Mouse (Mus musculus) ES-Bruce4 (cell line): ENCODE results near the gene Tmem132b.

Source experiments
- CTCF ChIP-seq: IDR thresholded peaks from one replicate; pipeline ENCODE4 v1.8.1; 2011; ENCODE audit warnings: low read depth, low read length
- POLR2A ChIP-seq: IDR thresholded peaks from one replicate; pipeline ENCODE4 v1.8.1; 2011; ENCODE audit warnings: low read length; ENCODE audit not compliant: insufficient read depth

DNA sequence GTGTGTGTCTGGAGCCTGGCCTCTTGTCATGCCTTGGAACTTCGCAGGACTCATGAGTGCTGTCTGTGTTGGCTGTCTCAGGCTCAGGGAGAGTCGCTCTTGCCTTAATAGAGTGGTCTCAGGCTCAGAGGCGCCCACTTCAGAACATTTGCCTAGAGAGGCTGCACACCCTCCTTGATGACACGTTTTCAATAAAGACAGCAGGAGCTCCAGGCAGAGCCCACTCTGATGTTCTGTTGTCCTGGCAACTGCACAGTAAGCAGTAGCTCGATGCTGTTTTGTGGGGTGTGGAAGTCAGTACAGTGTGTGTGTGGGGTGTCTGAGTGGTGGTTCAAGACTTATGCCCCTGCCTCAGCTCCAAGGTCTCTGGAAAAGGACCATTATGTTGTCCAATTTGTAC, 81.6 kb downstream of the Tmem132b start:
- no peak for TF ChIP-seq POLR2A
- no peak for TF ChIP-seq CTCF
